Mouse (Mus musculus): ENCODE data around the gene Elf5.

Gene Elf5

DNA sequence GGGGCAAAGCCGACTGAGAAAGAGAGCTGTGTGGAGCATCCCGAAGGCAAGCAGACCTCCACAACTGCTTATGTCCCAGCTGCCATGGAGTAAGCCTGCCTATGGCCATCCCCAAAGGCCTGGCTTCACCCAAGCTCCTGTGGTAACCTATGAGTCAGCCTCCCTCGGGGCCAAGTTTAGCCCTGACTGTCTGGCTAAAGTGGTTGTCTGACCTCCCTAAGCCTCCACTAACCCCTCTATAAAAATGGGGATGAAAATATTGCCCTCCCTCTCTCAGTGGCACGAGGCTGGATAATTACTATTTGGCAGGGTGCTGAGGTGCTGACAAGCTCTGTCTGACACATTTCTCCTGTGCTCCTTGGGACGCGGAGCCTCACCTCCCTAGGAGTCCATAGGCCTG, at the start of gene Elf5:
Gene Elf5, plus strand, starts transcription at position 341 of the 400 bp plus-strand sequence.
- no peak for DNase-seq (ENCODE audit: low spot score in 2 of 2)

DNA sequence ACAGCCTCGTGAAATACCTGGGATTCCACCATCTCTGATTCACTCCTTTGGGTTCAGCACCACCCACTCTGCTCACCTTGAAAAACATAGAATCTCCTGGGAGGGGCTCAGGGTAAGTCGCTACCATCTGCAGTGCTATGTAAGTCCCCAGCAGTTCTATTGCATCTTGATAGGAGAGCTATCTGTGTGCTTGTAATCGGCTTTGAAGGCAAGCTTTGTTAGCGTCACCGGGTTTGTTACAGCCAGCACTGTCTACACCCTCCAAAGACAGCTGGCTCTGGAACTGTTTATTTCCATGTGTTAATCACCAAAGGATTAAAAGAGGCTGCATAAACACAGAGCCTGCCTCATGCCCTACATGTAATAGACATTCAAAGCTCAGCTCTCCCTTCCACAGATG, 38.9 kb upstream of the Elf5 start:
- no peak for DNase-seq (ENCODE audit: low spot score in 2 of 2)

DNA sequence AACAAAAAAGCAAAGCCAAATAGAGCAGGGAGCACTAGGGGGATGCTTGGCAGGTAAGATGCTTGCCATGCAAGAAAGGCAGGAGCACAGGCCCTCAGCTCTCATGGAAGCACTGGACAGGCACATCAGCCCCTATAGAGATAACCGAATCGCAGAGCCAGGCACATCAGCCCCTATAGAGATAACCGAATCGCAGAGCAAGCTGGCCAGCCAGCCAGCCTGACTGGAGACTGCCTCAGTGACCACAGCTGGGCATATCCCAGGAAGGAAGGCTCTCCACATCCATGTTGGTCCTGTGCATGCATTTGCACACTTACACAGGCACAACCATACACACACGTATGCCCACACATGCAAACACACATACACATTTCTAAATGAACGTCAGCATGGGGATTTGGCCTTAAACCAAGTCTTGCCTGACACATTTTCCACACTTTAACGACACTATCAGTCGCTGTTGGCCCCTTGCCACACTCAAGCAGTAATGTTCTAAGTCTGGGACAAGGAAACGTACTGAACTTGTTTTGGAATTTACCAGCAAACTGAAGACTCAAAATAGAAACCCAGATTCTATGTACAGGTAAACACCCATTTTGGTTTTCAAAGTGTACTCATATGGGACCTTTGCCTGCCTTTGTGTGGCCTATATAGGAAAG, 31.9 kb upstream of the Elf5 start:
- no peak for DNase-seq (ENCODE audit: low spot score in 2 of 2)

DNA sequence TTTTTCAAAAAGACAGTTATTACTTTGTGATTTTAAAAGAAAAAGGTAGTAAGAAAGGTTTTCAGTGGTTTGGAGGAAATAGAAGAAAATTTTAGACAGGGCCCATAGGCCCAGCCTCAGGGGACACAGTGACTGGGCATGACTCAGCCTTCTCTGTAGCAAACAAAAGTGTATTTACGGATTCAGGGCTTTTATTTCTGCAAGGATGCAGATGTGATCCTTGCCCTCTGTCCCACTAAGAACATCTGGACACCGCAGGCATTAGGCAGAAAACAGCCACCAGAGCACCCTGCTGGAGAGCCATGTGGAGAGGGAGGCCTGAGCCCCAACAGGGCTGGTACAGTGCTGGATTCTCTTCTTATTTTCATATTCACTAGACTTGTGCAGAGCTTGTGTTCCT, 29.3 kb upstream of the Elf5 start:
- no peak for DNase-seq (ENCODE audit: low spot score in 2 of 2)

DNA sequence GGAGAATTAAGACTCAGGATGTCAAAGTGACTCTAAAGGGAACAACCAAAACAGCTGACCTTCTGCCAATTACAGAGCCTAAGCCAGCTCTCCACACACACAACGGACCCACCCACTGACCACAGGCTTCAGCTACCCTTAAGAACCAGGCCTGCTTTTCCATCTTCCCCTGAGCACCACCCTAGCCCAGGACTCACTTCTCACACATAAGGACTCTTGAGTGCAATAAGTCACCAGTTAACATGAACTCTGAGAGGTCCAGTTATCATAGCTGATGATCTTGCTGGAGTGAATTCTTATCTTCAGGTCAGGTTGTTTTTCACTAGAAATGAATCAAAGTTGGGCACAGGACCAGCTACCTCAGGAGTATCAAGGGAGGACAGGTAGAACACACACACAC, 23.6 kb upstream of the Elf5 start:
- no peak for DNase-seq (ENCODE audit: low spot score in 2 of 2)

DNA sequence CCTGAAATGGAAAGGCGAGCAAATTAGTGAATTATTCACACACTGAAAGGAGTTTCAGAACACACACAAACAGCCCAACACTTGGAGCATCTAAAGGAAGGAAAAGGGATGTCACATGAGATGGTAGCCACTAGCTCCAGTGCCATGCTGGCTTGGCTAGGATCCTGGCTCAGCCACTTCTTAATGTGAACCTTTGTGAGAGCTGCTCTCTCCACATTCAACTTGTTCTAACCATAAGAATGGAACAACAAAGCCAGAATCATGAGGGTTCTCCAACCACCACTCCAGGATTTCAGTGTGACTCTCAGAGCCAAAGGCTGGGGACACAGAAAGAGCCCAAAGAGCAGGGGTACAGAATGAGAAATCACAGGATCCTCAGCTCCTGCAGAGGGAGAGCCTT, 23.2 kb upstream of the Elf5 start:
- no peak for DNase-seq (ENCODE audit: low spot score in 2 of 2)

DNA sequence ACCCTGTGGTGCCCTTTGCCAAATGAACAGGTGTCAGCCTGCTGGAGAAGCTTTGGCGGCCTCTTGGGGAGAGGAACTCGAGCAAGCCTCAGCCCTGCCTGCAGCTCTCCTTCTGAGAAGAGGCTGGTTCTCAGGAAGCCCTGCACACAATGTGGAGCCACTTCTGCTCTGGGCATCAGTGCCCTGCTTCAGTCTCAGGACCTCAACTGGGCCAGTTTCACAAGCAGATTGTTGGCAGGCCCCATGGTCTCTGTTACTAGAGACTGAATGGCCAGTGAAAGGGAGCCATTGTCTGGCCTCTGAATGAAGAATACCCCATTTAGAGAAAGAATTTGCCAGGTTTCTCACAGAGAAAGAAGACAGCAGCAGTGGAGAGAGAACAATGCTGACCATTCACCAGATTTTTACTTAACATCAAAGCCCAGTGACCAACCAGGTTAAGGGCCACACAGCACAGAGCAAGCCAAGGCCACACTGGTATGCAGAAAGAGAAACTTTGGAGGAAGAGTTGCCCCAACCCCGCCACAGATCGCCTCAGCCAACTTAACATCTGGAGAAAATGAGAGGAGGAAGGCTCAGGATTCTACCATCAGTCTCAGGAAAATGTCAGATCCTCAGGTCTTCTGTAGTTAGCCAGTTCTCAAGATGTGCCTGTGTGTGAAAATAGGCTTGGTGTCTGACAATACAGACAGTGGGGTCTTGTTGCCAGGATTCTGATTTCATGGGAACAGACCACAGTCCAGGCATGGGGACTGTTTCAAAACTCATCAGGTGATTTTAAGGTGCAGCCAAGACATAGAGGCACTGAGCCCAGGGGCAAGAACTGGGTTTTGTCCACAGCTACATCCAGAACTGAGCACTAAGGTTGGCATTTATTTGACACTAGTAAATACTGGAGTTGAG, 21.2 kb upstream of the Elf5 start:
- DNase-seq (ENCODE audit: low spot score in 2 of 2), result peak; percentile 35 to 55

DNA sequence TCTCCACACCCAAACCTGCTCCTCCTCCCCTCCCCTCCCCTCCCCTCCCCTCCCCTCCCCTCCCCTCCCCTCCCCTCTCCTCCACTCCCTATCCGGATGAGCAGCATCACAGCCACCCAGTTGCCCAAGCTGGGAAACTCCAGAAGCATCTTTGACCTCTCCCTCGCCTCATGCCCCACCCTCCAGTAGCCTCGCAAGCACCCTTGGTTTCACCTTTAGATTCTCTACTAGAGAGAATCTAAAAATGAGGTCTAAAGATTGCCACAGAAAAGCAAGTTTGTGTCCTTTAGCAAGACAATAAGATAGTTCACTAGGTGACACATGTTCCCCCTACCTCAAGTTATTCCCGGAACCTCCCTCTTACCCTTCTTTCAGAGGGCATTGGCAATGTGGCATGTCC, 19.9 kb upstream of the Elf5 start:
- no peak for DNase-seq (ENCODE audit: low spot score in 2 of 2)

DNA sequence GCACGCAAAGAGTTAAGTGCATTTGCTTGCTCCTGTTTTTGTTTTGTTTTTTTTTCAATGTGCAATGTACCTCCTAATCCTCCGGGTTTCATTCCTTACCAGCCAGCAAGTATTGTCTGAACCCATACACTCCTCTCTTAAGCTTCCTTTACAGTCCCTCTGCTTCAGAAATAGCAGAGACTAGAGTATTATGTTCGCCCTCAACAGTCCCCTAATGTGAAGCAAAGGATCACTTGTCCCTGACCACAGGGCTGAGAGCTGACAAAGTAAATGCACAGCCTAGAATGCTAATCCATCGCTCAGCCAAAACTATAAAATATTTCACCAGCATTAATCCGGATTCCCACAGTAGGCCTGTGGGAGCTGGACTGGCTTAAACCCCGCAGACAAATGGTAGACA, 13.4 kb upstream of the Elf5 start:
- DNase-seq (ENCODE audit: low spot score in 2 of 2), result no peak

DNA sequence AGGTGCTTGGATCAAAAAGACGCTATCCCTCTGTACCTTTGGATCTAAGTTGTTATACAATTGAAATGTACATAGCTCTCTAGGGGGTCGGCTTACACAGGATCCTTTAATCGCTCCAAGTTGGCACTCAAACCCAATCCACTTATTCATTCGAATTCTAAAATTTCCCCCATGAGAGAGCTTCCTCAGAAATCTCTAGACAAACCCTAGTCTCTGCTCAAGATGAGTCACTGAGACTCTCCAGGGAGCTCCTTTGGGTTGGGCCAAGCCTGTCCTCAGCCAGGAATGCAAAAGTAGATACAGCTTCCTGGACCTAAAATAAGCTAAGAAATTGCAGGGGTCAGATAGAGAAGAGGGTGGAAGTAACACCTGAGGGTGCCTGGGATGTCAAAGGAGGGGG, 10.8 kb upstream of the Elf5 start:
- DNase-seq (ENCODE audit: low spot score in 2 of 2), result no peak

DNA sequence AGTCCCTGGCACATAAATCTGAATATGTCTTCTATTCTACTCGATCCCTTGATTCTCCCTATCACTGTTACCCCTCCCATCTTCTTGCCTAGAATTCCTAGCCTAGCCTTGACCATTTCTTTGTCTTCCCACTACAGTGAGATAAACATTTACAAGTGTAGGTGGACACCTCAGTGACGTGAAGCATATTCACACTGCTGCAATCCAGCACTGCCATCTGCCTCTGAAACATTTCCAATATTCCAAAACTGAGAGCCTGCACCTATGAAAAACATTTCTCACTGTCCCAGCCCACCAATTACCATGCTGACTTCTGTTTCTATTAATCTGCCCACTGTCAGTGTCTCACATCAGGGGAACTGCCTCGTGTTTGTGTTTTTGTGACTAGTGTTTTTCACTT, 5.2 kb upstream of the Elf5 start:
- no peak for DNase-seq (ENCODE audit: low spot score in 2 of 2)

DNA sequence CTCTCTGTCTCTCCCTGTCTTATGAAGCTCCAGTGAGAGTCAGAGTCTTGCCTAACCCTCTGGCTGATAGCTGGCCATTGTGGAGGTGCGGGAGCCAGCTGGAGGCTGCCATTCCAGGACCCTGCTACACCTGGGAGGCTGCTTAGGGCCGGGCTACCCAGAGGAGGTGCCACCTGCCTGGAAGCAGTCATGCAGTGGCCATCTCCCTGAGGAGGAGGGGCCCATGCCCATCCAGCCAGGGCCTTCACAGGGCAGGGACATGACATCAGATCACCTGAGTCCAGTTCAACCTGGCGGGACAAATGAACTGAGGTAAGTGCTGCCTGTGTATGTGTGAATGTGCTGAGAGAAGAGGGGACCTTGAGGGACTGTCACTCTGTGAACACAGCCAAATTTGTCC, 328 bp downstream of the Elf5 start:
- no peak for DNase-seq (ENCODE audit: low spot score in 2 of 2)

DNA sequence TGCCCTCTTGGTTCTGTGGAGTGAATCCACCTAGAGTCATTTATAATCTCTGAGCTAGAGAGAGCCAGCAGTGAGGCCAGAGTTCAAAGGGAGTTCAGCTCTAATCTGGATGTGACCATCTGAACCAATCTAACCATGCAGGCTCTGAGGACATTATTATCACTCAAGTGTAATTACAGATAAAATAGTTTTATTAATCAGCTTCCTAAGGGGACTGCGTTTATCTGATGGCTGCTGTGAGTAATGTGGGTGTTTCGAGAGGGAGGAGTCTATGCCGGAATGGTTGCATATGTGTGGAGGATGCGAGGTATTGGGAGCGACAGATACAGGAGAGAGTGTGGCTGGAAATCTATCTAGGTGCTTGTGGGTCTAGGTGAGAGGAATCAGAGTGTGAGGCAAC, 1.9 kb downstream of the Elf5 start:
- no peak for DNase-seq (ENCODE audit: low spot score in 2 of 2)

DNA sequence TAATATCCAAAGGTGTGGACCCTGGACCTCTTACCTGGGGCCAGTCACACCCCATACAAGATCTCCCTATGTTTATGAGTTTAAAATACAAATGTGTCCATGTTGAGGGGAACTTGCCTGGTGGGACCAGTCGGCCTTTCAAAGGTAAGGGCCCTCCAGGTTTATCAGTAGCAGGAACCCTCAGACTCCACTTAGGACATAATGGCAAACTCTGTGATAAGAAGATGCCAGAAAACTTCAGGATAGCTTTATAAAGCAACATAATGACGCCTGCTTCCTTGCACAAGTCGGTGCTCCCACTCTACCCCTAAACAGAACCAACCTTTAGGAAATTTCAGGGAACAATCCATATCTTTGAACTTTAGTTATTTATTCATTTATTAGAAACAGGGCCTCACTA, 4.3 kb downstream of the Elf5 start:
- DNase-seq (ENCODE audit: low spot score in 2 of 2), result no peak

DNA sequence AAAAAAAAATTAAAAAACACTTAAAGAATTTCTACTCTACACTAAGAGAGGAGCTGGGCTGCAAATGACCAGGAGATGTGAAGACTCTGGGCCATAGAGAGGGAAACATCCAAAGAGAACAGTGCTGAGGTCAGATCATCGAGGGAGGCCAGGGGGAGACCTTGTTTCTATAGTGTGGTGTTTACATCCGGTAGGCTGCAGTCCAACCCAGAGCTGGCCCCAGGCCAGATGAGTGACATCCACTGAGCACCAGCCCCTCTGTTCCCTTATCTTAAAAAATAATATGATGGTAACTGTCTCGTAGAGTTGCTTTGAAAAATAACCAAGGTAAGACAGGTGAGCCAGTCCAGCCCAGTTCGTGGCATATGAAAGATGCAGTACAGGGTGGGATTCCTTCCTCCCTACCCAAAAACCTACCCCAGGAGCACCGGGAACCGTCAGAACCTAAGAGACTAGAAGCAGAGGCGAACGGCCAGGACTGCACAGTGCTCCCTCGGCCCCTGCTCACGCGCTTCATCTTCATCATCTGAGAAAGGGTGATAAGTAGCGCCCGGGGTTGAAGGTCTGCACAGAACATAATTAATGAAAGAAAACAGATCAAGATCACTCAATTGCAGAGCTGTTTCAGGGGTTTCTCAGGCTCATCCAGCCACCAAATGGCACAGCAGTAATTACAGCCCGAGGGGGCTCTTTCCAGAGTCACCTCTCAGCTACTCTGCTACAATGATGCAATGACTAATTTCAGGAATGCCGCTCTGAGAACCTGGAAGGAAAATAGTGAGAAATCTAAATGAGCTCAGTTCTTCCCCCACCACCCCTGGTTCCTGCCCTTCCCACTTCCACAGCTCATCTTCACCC, 9.4 kb downstream of the Elf5 start:
- DNase-seq (ENCODE audit: low spot score in 2 of 2), result no peak

DNA sequence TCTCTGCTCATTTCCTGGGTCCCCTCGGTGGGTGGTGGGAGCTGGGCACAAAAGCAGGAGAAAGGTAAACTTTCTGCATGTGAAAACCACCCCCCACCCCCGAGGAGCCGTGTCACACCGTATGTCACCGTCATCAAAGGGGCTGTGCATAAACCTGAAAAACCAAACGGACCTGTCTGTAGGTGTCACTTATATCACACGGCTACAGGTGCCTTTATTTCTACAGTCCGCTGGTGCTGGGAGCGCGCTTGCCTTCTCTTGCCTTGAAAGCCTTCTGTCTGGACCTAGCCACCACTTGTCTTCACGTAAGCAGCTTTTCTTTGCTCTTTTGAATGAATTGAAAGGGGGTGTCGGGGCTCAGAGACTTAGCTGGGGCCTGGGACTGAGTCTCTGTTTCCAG, 12.4 kb downstream of the Elf5 start:
- no peak for DNase-seq (ENCODE audit: low spot score in 2 of 2)

DNA sequence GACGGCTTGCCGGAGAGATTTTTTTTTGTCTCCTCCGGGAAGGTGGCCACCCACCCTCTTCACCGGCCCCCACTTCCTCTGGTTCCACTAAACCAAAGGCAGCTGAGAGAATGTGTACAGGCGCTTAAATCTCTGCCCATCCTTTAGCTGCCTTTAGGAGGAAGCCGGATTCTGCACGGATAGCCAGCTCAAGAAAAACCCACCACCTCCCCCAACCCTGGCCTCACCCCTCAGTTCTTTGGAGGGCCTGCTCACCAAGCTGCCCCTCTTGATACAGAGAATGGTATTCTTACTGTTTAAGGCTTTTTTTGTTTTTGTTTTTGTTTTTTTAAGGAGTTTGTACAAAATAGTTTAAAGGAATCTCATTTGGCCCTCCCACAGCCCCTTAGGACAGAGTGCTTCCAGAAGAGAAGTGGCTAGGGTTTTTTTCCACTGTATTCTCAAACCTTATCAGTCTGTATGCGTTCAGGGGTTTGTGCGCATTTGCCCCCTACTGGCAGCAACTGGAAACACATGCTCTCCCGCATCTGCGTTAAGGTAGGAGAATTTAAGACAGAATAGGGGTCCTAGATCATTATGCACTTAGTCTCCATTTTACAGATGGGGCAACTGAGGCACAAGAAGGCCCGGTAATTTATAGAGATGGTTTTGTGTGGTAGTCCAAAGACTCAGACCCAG, 13.0 kb downstream of the Elf5 start:
- DNase-seq (ENCODE audit: low spot score in 2 of 2), result peak; percentile 23 to 63

DNA sequence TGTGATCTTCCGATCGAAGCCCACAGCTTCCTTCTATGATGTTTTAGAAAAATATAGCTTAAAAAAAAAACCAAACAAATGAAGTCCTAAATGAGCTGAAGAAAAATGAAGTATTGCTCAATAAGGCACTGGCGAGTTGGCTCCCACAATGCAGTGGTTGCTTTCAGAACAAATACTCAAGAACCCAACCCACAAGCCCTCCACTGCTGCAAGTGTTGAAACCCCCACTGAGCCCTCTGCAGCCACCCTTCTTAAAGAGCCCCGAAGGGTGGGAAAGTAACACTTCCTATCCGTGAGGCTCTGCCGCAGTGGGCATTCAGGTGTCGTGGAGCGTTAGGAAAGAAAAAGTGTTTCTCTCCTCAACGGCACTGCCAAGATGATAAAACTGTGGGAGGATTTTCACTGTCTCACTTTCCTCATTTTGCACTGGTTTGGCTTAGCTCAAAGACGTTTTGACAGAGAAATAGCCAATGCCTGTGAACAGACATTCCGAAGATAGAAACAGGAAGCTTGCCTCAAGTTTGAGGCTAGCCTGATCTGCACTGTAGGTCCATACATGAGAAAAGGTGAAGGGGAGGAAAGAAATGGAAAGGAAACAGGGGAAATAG, 14.1 kb downstream of the Elf5 start:
- no peak for DNase-seq (ENCODE audit: low spot score in 2 of 2)

DNA sequence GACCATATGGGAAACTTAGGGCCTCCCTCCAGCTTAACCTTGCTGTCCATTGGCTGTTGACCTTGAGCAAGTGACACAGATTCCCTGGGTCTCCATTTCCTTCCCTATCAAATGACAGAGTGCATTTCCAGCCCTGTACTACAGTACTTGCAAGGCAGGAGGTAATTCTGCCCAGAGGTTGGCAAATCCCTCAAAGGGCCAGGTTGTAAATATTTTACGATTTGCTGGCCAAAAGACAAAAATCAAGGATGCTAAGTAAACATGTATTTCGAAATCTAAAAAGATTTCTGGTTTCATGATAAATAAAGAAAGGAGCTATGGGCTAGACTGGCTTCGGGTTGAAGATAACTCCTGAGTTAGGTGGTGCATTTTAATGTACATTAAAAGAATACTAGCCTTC, 16.9 kb downstream of the Elf5 start:
- no peak for DNase-seq (ENCODE audit: low spot score in 2 of 2)

DNA sequence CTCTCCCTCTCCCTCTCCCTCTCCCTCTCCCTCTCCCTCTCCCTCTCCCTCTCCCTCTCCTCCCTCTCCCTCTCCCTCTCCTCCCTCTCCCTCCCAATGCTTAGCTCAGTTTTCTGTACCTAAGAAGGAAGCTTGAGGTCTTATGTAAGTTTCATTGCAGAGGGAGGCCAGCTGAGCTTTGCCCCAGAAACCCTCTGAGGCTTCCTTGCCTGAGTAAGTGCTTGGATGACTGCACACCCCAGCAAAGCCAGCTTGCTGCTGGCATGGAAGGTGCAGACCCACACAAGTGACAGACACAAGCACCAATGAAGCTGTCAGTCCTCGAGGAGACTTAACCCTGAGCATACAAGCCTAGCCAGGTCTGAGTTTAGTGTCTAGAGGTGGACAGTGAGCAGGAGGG, 19.2 kb downstream of the Elf5 start:
- DNase-seq (ENCODE audit: low spot score in 2 of 2), result no peak

DNA sequence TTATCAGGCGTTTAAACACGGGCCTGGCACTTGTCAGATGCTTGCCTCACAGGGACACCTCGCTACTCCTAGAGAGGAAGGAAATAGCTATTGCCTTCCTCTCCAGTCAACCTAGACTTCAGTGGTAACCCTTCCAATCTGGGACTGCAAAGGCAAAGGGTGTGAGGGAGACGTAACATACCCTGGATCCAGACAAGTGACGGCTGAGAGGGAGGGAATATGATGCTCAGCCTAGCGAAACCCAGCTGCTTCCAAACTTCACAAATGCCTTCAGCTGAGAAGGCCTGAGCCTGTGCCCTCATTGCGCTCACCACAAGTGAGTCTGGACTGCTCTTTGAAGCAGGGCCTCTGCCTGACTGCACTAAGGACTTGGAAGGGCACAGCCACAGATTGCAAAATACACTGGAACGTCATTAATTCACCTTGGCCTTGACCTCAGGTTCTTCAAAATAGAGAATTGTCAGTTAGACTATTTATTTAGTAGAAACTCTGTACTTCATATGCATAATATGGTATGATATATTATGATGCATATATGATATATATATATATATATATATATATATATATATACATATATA, 21.3 kb downstream of the Elf5 start:
- no peak for DNase-seq (ENCODE audit: low spot score in 2 of 2)

All from frontal cortex, postnatal 10 days (tissue).